Mouse (Mus musculus) neural tube, embryonic 12.5 days (tissue): Measurements from ENCODE around the gene Ece1. TPM values are rescaled to one million over a fixed set of nuclear protein-coding genes. Genes with fewer than 3 reads are reported as not detected.

Source experiments
- ATAC-seq: fragments of 200-750 bp; cut with Nextera tagmentation; 2 replicates; pipeline ENCODE4 v1.8.0; 2017; ENCODE audit warnings: low read depth, mild to moderate bottlenecking, moderate TSS enrichment, moderate library complexity; ENCODE audit not compliant: low FRiP score
- H3K27ac ChIP-seq: fragments of 300-500 bp; sonication (generic); 2 replicates; pipeline ENCODE4 v1.5.1; 2016
- H3K27me3 ChIP-seq: fragments of 300-500 bp; sonication (generic); replicated peaks from 2 replicates; pipeline ENCODE4 v1.6.1; 2016; ENCODE audit warnings: mild to moderate bottlenecking
- H3K36me3 ChIP-seq: fragments of 300-500 bp; sonication (generic); 2 replicates; pipeline ENCODE4 v1.6.1; 2016; ENCODE audit warnings: mild to moderate bottlenecking
- H3K4me1 ChIP-seq: fragments of 300-500 bp; sonication (generic); 2 replicates; pipeline ENCODE4 v1.6.1; 2016
- H3K4me2 ChIP-seq: fragments of 300-500 bp; sonication (generic); replicated peaks from 2 replicates; pipeline ENCODE4 v1.6.1; 2016; ENCODE audit warnings: mild to moderate bottlenecking
- H3K4me3 ChIP-seq: fragments of 300-500 bp; sonication (generic); 2 replicates; pipeline ENCODE4 v1.5.1; 2016
- H3K9ac ChIP-seq: fragments of 300-500 bp; sonication (generic); 2 replicates; pipeline ENCODE4 v1.6.1; 2016; ENCODE audit warnings: mild to moderate bottlenecking
- H3K9me3 ChIP-seq: fragments of 300-500 bp; sonication (generic); 2 replicates; pipeline ENCODE4 v1.6.1; 2016; ENCODE audit warnings: mild to moderate bottlenecking
- WGBS: fragments of 180-500 bp; shearing (Covaris S2); methylation state at CpG from one replicate; pipeline ENCODE4 v1.1.7; 2016; 5-methylcytosine and 5-hydroxymethylcytosine counted together
- polyA plus RNA-seq: library from polyadenylated mRNA; unstranded; fragments of >200 nt; fragmentation: Nextera tagmentation; extraction: Ambion mirVana; gene quantifications from 2 replicates; pipeline ENCODE4 v1.2.1, GENCODE M21; 2016

The Ece1 gene
- 24.7 and 27.4 TPM in 2 replicates for polyA plus RNA-seq

GRCm38 (mm10) chr4:137862019-137862418, at the start of gene Ece1:
Gene Ece1, plus strand, starts transcription at chr4:137862237.
- WGBS = under 1% methylated on average over 37 of the region's 37 CpGs
- Histone ChIP-seq H3K9me3 (no peaks in the 10 kb centered on the region), H3K4me2 (peak within 1 kb of the TSS; percentile 85), H3K27ac (no peak within 1 kb of the TSS), H3K4me1 (peaks cover 54% of the 10 kb centered on the region), H3K9ac (peak within 1 kb of the TSS; percentile 88), H3K4me3 (peak within 1 kb of the TSS; percentile 70), H3K36me3 (no peaks in the 10 kb centered on the region), H3K27me3 (no peaks in the 10 kb centered on the region)
- ATAC-seq = peak; percentile 90

GRCm38 (mm10) chr4:137812946-137813708, 48.9 kb upstream of the Ece1 start:
- ATAC-seq = no peak
- H3K27me3 ChIP-seq = no peaks in the 10 kb centered on the region
- H3K4me2 ChIP-seq = no peak overlapping the region
- H3K9me3 ChIP-seq = no peaks in the 10 kb centered on the region
- no peak overlapping the region for H3K9ac ChIP-seq
- 70% methylated on average over 13 of the region's 13 CpGs for WGBS
- H3K36me3 ChIP-seq = no peaks in the 10 kb centered on the region
- H3K27ac ChIP-seq = no peak overlapping the region
- no peak overlapping the region for H3K4me3 ChIP-seq
- peaks cover 6% of the 10 kb centered on the region; the same call in 1 of the 2 replicates for H3K4me1 ChIP-seq

- WGBS = 72% methylated on average over 7 of the region's 7 CpGs
- no peak overlapping the region for H3K4me3 ChIP-seq
- H3K4me2 ChIP-seq = no peak overlapping the region
- H3K9me3 ChIP-seq = no peaks in the 10 kb centered on the region
- H3K27ac ChIP-seq = no peak overlapping the region
- H3K36me3 ChIP-seq = no peaks in the 10 kb centered on the region
- peaks cover 6% of the 10 kb centered on the region; the same call in 1 of the 2 replicates for H3K4me1 ChIP-seq
- H3K27me3 ChIP-seq = no peaks in the 10 kb centered on the region
- no peak for ATAC-seq
- no peak overlapping the region for H3K9ac ChIP-seq
Observed at GRCm38 (mm10) chr4:137814140-137814539, 47.9 kb upstream of the Ece1 start.

GRCm38 (mm10) chr4:137815473-137815872, 46.6 kb upstream of the Ece1 start:
- 74% methylated on average over 3 of the region's 3 CpGs for WGBS
- peaks cover 6% of the 10 kb centered on the region; the same call in 1 of the 2 replicates for H3K4me1 ChIP-seq
- no peak for ATAC-seq
- no peak overlapping the region for H3K9ac ChIP-seq
- H3K27me3 ChIP-seq = no peaks in the 10 kb centered on the region
- no peak overlapping the region for H3K27ac ChIP-seq
- H3K9me3 ChIP-seq = no peaks in the 10 kb centered on the region
- H3K36me3 ChIP-seq = no peaks in the 10 kb centered on the region
- no peak overlapping the region for H3K4me3 ChIP-seq
- H3K4me2 ChIP-seq = no peak overlapping the region

GRCm38 (mm10) chr4:137816216-137816615, 45.8 kb upstream of the Ece1 start:
- 85% methylated on average over 7 of the region's 7 CpGs for WGBS
- H3K36me3 ChIP-seq = no peaks in the 10 kb centered on the region
- H3K9me3 ChIP-seq = no peaks in the 10 kb centered on the region
- H3K4me1 ChIP-seq = peaks cover 6% of the 10 kb centered on the region; the same call in 1 of the 2 replicates
- no peak overlapping the region for H3K4me3 ChIP-seq
- no peak for ATAC-seq
- H3K9ac ChIP-seq = no peak overlapping the region
- H3K4me2 ChIP-seq = no peak overlapping the region
- no peaks in the 10 kb centered on the region for H3K27me3 ChIP-seq
- no peak overlapping the region for H3K27ac ChIP-seq

- H3K9me3 ChIP-seq = no peaks in the 10 kb centered on the region
- no peaks in the 10 kb centered on the region for H3K27me3 ChIP-seq
- no peak overlapping the region for H3K9ac ChIP-seq
- 90% methylated on average over 3 of the region's 3 CpGs for whole genome bisulfite sequencing
- no peak for ATAC-seq
- no peak overlapping the region for H3K4me3 ChIP-seq
- H3K36me3 ChIP-seq = no peaks in the 10 kb centered on the region
- H3K27ac ChIP-seq = no peak overlapping the region
- no peak overlapping the region for H3K4me2 ChIP-seq
- H3K4me1 ChIP-seq = peaks cover 6% of the 10 kb centered on the region; the same call in 1 of the 2 replicates
Observed at GRCm38 (mm10) chr4:137818341-137818740, 43.7 kb upstream of the Ece1 start.

- H3K9ac ChIP-seq = no peak overlapping the region
- H3K4me1 ChIP-seq = no peaks in the 10 kb centered on the region
- no peak overlapping the region for H3K27ac ChIP-seq
- H3K36me3 ChIP-seq = no peaks in the 10 kb centered on the region
- 58% methylated on average over 2 of the region's 2 CpGs for WGBS
- peak; percentile 65; the same call in 1 of the 2 replicates for ATAC-seq
- no peaks in the 10 kb centered on the region for H3K9me3 ChIP-seq
- no peak overlapping the region for H3K4me2 ChIP-seq
- H3K27me3 ChIP-seq = no peaks in the 10 kb centered on the region
- H3K4me3 ChIP-seq = no peak overlapping the region
Observed at GRCm38 (mm10) chr4:137819487-137819886, 42.5 kb upstream of the Ece1 start.

GRCm38 (mm10) chr4:137820721-137821120, 41.3 kb upstream of the Ece1 start:
- 61% methylated on average over 3 of the region's 3 CpGs for WGBS
- H3K9me3 ChIP-seq = no peaks in the 10 kb centered on the region
- no peak for ATAC-seq

GRCm38 (mm10) chr4:137822537-137822936, 39.5 kb upstream of the Ece1 start:
- Histone ChIP-seq H3K36me3 (no peaks in the 10 kb centered on the region), H3K4me1 (no peaks in the 10 kb centered on the region), H3K9me3 (no peaks in the 10 kb centered on the region), H3K27ac (no peak overlapping the region), H3K4me2 (no peak overlapping the region), H3K4me3 (no peak overlapping the region), H3K27me3 (no peaks in the 10 kb centered on the region), H3K9ac (no peak overlapping the region)
- WGBS = 92% methylated on average over 5 of the region's 5 CpGs
- ATAC-seq = no peak

More at GRCm38 (mm10) chr4:137820721-137821120, 41.3 kb upstream of the Ece1 start:
- no peak overlapping the region for H3K4me2 ChIP-seq
- H3K9ac ChIP-seq = no peak overlapping the region
- H3K4me1 ChIP-seq = no peaks in the 10 kb centered on the region
- no peak overlapping the region for H3K4me3 ChIP-seq
- H3K27ac ChIP-seq = no peak overlapping the region
- H3K36me3 ChIP-seq = no peaks in the 10 kb centered on the region
- no peaks in the 10 kb centered on the region for H3K27me3 ChIP-seq

- no peaks in the 10 kb centered on the region for H3K9me3 ChIP-seq
- no peak overlapping the region for H3K27ac ChIP-seq
- WGBS = 86% methylated on average over 3 of the region's 3 CpGs
- H3K36me3 ChIP-seq = no peaks in the 10 kb centered on the region
- no peaks in the 10 kb centered on the region for H3K4me1 ChIP-seq
- H3K4me2 ChIP-seq = no peak overlapping the region
- H3K27me3 ChIP-seq = no peaks in the 10 kb centered on the region
- ATAC-seq = no peak
- H3K9ac ChIP-seq = no peak overlapping the region
- no peak overlapping the region for H3K4me3 ChIP-seq
Observed at GRCm38 (mm10) chr4:137823542-137823941, 38.5 kb upstream of the Ece1 start.

- Histone ChIP-seq H3K36me3 (no peaks in the 10 kb centered on the region), H3K9ac (no peak overlapping the region), H3K4me2 (no peak overlapping the region), H3K27me3 (0 out of 2 replicates have a peak, but pooled peaks cover 4% of the 10 kb centered on the region), H3K27ac (no peak overlapping the region), H3K4me3 (no peak overlapping the region), H3K4me1 (no peaks in the 10 kb centered on the region), H3K9me3 (no peaks in the 10 kb centered on the region)
- WGBS = 84% methylated on average over 2 of the region's 2 CpGs
- no peak for ATAC-seq
Observed at GRCm38 (mm10) chr4:137824881-137825280, 37.2 kb upstream of the Ece1 start.

GRCm38 (mm10) chr4:137830380-137830779, 31.7 kb upstream of the Ece1 start:
- no peak overlapping the region for H3K4me2 ChIP-seq
- no peaks in the 10 kb centered on the region for H3K9me3 ChIP-seq
- ATAC-seq = no peak
- H3K36me3 ChIP-seq = no peaks in the 10 kb centered on the region
- no peaks in the 10 kb centered on the region; the same call in 1 of the 2 replicates for H3K4me1 ChIP-seq
- no peak overlapping the region for H3K4me3 ChIP-seq
- no peak overlapping the region for H3K27ac ChIP-seq
- no peak overlapping the region for H3K9ac ChIP-seq
- H3K27me3 ChIP-seq = 0 out of 2 replicates have a peak, but pooled peaks cover 5% of the 10 kb centered on the region
- 14% methylated on average over 6 of the region's 6 CpGs for WGBS
